Mouse (Mus musculus): ENCODE measurements around the gene Lrat. TPM values are rescaled to one million over a fixed set of nuclear protein-coding genes. Genes with fewer than 3 reads are reported as not detected.

Gene Lrat
- total RNA-seq, 2 experiments from 2014 or later: not detected

Other genes starting within 250 kb of the Lrat start
- not detected in 2 replicates for gene Rbm46, start 27.5 kb downstream of the Lrat start, total RNA-seq (2015; ENCODE audit: low replicate concordance)
- not detected in 2 replicates for gene Rbm46, start 27.5 kb downstream of the Lrat start, total RNA-seq (2017; ENCODE audit: low replicate concordance)
- not detected in 2 replicates for gene Fgg, start 103.8 kb upstream of the Lrat start, total RNA-seq (2015; ENCODE audit: low replicate concordance)
- not detected in 2 replicates for gene Fgg, start 103.8 kb upstream of the Lrat start, total RNA-seq (2017; ENCODE audit: low replicate concordance)
- gene Fga, start 122.1 kb upstream of the Lrat start, total RNA-seq (2015; ENCODE audit: low replicate concordance): not detected in 2 replicates
- gene Fga, start 122.1 kb upstream of the Lrat start, total RNA-seq (2017; ENCODE audit: low replicate concordance): not detected in 2 replicates
- not detected in 2 replicates for gene Fgb, start 145.9 kb upstream of the Lrat start, total RNA-seq (2015; ENCODE audit: low replicate concordance)
- not detected in 2 replicates for gene Fgb, start 145.9 kb upstream of the Lrat start, total RNA-seq (2017; ENCODE audit: low replicate concordance)
- 18.3 and 23.6 TPM in 2 replicates for gene Plrg1, start 151.5 kb upstream of the Lrat start, total RNA-seq (2015; ENCODE audit: low replicate concordance)
- gene Plrg1, start 151.5 kb upstream of the Lrat start, total RNA-seq (2017; ENCODE audit: low replicate concordance): 23.4 and 23.8 TPM in 2 replicates
- gene Dchs2, start 224.0 kb upstream of the Lrat start, total RNA-seq (2015; ENCODE audit: low replicate concordance): not detected in 2 replicates
- gene Dchs2, start 224.0 kb upstream of the Lrat start, total RNA-seq (2017; ENCODE audit: low replicate concordance): not detected in 2 replicates